ENCODE assay signal across 9 mouse cellular contexts in genomic region chr5:38580703-38581102, GRCm38 (mm10). TPM values are rescaled to one million over a fixed set of nuclear protein-coding genes. Genes with fewer than 3 reads are reported as not detected.
DNase-seq lines count a peak whose midpoint lies in the region; ATAC-seq and TF ChIP-seq lines count a peak whose summit lies in the region.
"Had no signal": no experiment of that assay in that cellular context is flagged by ENCODE, and none has a peak within 500 bp of the region (broad histone marks: within the 10 kb centered on the region; RNA-seq: fewer than 3 reads in every experiment).

No protein-coding gene starts in this region.

- no peak for TF ChIP-seq POLR2A in brain, embryonic 14.5 days (IDR thresholded peaks at IDR 0.05; ENCODE audit: borderline replicate concordance, extremely low read depth, insufficient read depth, insufficient read length, poor library complexity, severe bottlenecking)

- H3K4me3 ChIP-seq in kidney, embryonic 14.5 days (ENCODE audit: low read length): no peak overlapping the region
- no peak overlapping the region for H3K4me3 ChIP-seq in E14TG2a.4 (replicated peaks; ENCODE audit: low read length)
- no peak overlapping the region for H3K4me3 ChIP-seq in limb, embryonic 10.5 days
- no peak overlapping the region for H3K4me3 ChIP-seq in neural tube, embryonic 14.5 days (ENCODE audit: low read depth, low read length)
- H3K4me3 ChIP-seq: liver, embryonic 15.5 days had no signal

- H3K27me3 ChIP-seq in kidney, embryonic 14.5 days (ENCODE audit: control insufficient read depth, insufficient read depth, low read length): no peaks in the 10 kb centered on the region
- no peaks in the 10 kb centered on the region for H3K27me3 ChIP-seq in E14TG2a.4 (ENCODE audit: insufficient read depth, low read length)
- no peaks in the 10 kb centered on the region for H3K27me3 ChIP-seq in limb, embryonic 10.5 days (ENCODE audit: low read depth, poor library complexity, severe bottlenecking)
- H3K27me3 ChIP-seq in neural tube, embryonic 14.5 days (ENCODE audit: control insufficient read depth, insufficient read depth, low read length): no peaks in the 10 kb centered on the region
- H3K27me3 ChIP-seq: liver, embryonic 15.5 days had no signal

- H3K4me1 ChIP-seq in kidney, embryonic 14.5 days (ENCODE audit: control insufficient read depth, insufficient read depth, low read length): no peaks in the 10 kb centered on the region
- H3K4me1 ChIP-seq in E14TG2a.4 (replicated peaks; ENCODE audit: low read depth, low read length): peaks cover 44% of the 10 kb centered on the region
- no peaks in the 10 kb centered on the region for H3K4me1 ChIP-seq in limb, embryonic 10.5 days
- H3K4me1 ChIP-seq in neural tube, embryonic 14.5 days (ENCODE audit: control insufficient read depth, insufficient read depth, low read length): no peaks in the 10 kb centered on the region
- H3K4me1 ChIP-seq: liver, embryonic 15.5 days had no signal

- ATAC-seq in kidney, embryonic 14.5 days (ENCODE audit: low FRiP score, low TSS enrichment): peak; percentile 83; the same call in 1 of the 2 replicates
- peak; percentile 54; the same call in 1 of the 2 replicates for ATAC-seq in neural tube, embryonic 14.5 days (ENCODE audit: low read depth)

- H3K27ac ChIP-seq in kidney, embryonic 14.5 days (ENCODE audit: low read depth, low read length): no peak overlapping the region
- H3K27ac ChIP-seq in limb, embryonic 10.5 days: no peak overlapping the region
- no peak overlapping the region for H3K27ac ChIP-seq in neural tube, embryonic 14.5 days (ENCODE audit: low read depth, low read length)
- H3K27ac ChIP-seq: liver, embryonic 15.5 days had no signal

- no peak for DNase-seq in kidney, adult 11 months
- peak; percentile 65 for DNase-seq in brain, embryonic 14.5 days (ENCODE audit: low read depth)
- DNase-seq in forelimb bud, embryonic 11.5 days (ENCODE audit: low read depth, low spot score): peak; percentile 59
- peak; percentile 66 for DNase-seq in limb, embryonic 10.5 days (ENCODE audit: low spot score)
- no peak for DNase-seq in layer of hippocampus, adult 9-11 months

- 27% methylated on average over 6 of the region's 6 CpGs for WGBS in kidney, embryonic 14.5 days
- WGBS in limb, embryonic 10.5 days: 36% methylated on average over 6 of the region's 6 CpGs
- WGBS in neural tube, embryonic 14.5 days: 32% methylated on average over 6 of the region's 6 CpGs

- TF ChIP-seq CTCF in E14TG2a.4 (conservative IDR thresholded peaks at IDR 0.05; ENCODE audit: low read length): peak; percentile 75
- peak; percentile 73 for TF ChIP-seq CTCF in brain, embryonic 14.5 days (IDR thresholded peaks at IDR 0.05; ENCODE audit: borderline replicate concordance, extremely low read depth, insufficient read depth, insufficient read length)

- H3K4me2 ChIP-seq in kidney, embryonic 14.5 days (replicated peaks; ENCODE audit: low read depth, low read length): no peak overlapping the region
- H3K4me2 ChIP-seq in neural tube, embryonic 14.5 days (ENCODE audit: low read depth, low read length): no peak overlapping the region
- H3K4me2 ChIP-seq: liver, embryonic 15.5 days had no signal

- H3K9me3 ChIP-seq in kidney, embryonic 14.5 days (ENCODE audit: control insufficient read depth, low read length): no peaks in the 10 kb centered on the region
- no peaks in the 10 kb centered on the region for H3K9me3 ChIP-seq in E14TG2a.4 (ENCODE audit: low read length)
- no peaks in the 10 kb centered on the region for H3K9me3 ChIP-seq in limb, embryonic 10.5 days (replicated peaks)
- H3K9me3 ChIP-seq in neural tube, embryonic 14.5 days (ENCODE audit: control insufficient read depth, low read length): no peaks in the 10 kb centered on the region
- H3K9me3 ChIP-seq: liver, embryonic 15.5 days had no signal

- no peaks in the 10 kb centered on the region for H3K36me3 ChIP-seq in kidney, embryonic 14.5 days (ENCODE audit: control insufficient read depth, insufficient read depth, low read length)
- no peaks in the 10 kb centered on the region for H3K36me3 ChIP-seq in E14TG2a.4 (ENCODE audit: insufficient read depth, low read length)
- H3K36me3 ChIP-seq in limb, embryonic 10.5 days: no peaks in the 10 kb centered on the region
- H3K36me3 ChIP-seq in neural tube, embryonic 14.5 days (ENCODE audit: control insufficient read depth, insufficient read depth, low read length): no peaks in the 10 kb centered on the region
- H3K36me3 ChIP-seq: liver, embryonic 15.5 days had no signal

- no peak overlapping the region for H3K9ac ChIP-seq in kidney, embryonic 14.5 days (ENCODE audit: low read depth, low read length)
- H3K9ac ChIP-seq in neural tube, embryonic 14.5 days (replicated peaks; ENCODE audit: low read depth, low read length): no peak overlapping the region
- H3K9ac ChIP-seq: liver, embryonic 15.5 days had no signal

RNA-seq across cellular contexts. Expression of gene Wdr1, which starts 17.7 kb away (rescaled TPM):
- polyA plus RNA-seq in kidney, embryonic 14.5 days (2014; fragmentation: Nextera tagmentation; extraction: Ambion mirVana): 151 and 210 TPM in 2 replicates
- polyA plus RNA-seq in brain, embryonic 14.5 days (2012; rRNA removed): 116 and 141 TPM in 2 replicates
- 197 and 214 TPM in 2 replicates for polyA plus RNA-seq in limb, embryonic 10.5 days (2016; fragmentation: Nextera tagmentation; extraction: Ambion mirVana)
- polyA plus RNA-seq in neural tube, embryonic 14.5 days (2014; fragmentation: Nextera tagmentation; extraction: Ambion mirVana): 181 and 187 TPM in 2 replicates

Comparison
In these comparisons a context has a peak if more than half of its experiments do, and no peak if none do; other contexts are left out.
1. DNase-seq: peak in brain, embryonic 14.5 days (single experiment), forelimb bud, embryonic 11.5 days (single experiment) and limb, embryonic 10.5 days (single experiment); none in kidney, adult 11 months (single experiment) and layer of hippocampus, adult 9-11 months (single experiment).